ENCODE assay signal across 12 mouse cellular contexts in the genomic region with DNA sequence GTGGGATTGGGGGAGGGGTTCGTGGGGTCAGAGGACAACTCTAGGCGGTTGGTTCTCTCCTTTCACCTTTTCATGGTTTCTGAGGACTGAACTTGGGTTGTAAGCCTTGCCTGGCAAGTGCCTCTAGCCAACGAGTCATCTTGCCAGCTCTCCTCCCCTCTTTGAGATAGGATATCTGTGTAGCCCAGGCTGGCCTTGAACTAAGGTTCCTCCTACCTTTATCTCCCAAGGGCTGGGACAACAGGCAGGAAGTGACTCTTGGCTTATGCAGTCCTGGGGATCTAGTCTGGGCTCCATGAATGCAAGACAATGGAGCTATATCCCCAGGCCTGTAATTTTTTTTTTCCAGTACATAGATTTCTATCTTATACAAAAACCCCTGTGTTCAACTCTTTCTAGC.
DNase-seq lines count a peak whose midpoint lies in the region; ATAC-seq and TF ChIP-seq lines count a peak whose summit lies in the region.
"Had no signal": no experiment of that assay in that cellular context is flagged by ENCODE, and none has a peak within 500 bp of the region (broad histone marks: within the 10 kb centered on the region; RNA-seq: fewer than 3 reads in every experiment).

No protein-coding gene starts in this region.

- H3K4me1 ChIP-seq in heart, embryonic 11.5 days (ENCODE audit: control insufficient read depth, insufficient read depth, low read length) = peaks cover 22% of the 10 kb centered on the region
- no peaks in the 10 kb centered on the region for H3K4me1 ChIP-seq in stomach, embryonic 15.5 days
- H3K4me1 ChIP-seq in stomach, postnatal 0 days (replicated peaks; ENCODE audit: control insufficient read depth, insufficient read depth) = no peaks in the 10 kb centered on the region
- peaks cover 21% of the 10 kb centered on the region for H3K4me1 ChIP-seq in liver, embryonic 13.5 days (replicated peaks)
- peaks cover 24% of the 10 kb centered on the region for H3K4me1 ChIP-seq in midbrain, embryonic 13.5 days (replicated peaks)

- DNase-seq in heart, postnatal 14 days = no peak
- DNase-seq in stomach, postnatal 0 days (ENCODE audit: low spot score) = no peak
- DNase-seq in liver, embryonic 13.5 days = peak; percentile 53
- DNase-seq in layer of hippocampus, postnatal 14 days (ENCODE audit: low spot score in 2 of 2) = no peak
- DNase-seq: left cerebral cortex, postnatal 4 days had no signal

- no peak overlapping the region for H3K9ac ChIP-seq in heart, embryonic 11.5 days (ENCODE audit: low read depth, low read length)
- no peak overlapping the region for H3K9ac ChIP-seq in stomach, embryonic 15.5 days
- H3K9ac ChIP-seq in stomach, postnatal 0 days (ENCODE audit: low read length) = no peak overlapping the region
- peak overlapping the region; percentile 23; the same call in 1 of the 2 replicates for H3K9ac ChIP-seq in liver, embryonic 13.5 days
- no peak overlapping the region for H3K9ac ChIP-seq in midbrain, embryonic 13.5 days (replicated peaks)
- H3K9ac ChIP-seq: forebrain, embryonic 12.5 days had no signal

- TF ChIP-seq EP300 in stomach, postnatal 0 days (optimal IDR thresholded peaks at IDR 0.05) = no peak

- ATAC-seq in heart, embryonic 11.5 days (replicated peaks; ENCODE audit: insufficient number of reproducible peaks, low FRiP score, low TSS enrichment) = 0 out of 2 replicates have a peak, but pooled peaks have one; percentile 60
- ATAC-seq in stomach, embryonic 15.5 days (ENCODE audit: insufficient read depth, low FRiP score, low read depth) = 0 out of 2 replicates have a peak, but pooled peaks have one; percentile 40
- no peak for ATAC-seq in stomach, postnatal 0 days (ENCODE audit: low FRiP score, low TSS enrichment)
- ATAC-seq in liver, embryonic 13.5 days (ENCODE audit: low read depth) = peak; percentile 93
- ATAC-seq in midbrain, embryonic 13.5 days = no peak

- intact Hi-C loops in heart, postnatal 14 days (cut with DNase I) = loop anchor here (5.0 kb wide), 1 partner anchor 148 kb away; no protein-coding TSS in a partner anchor

- no peaks in the 10 kb centered on the region for H3K27me3 ChIP-seq in heart, embryonic 11.5 days (ENCODE audit: control insufficient read depth, insufficient read depth, low read length)
- no peaks in the 10 kb centered on the region for H3K27me3 ChIP-seq in stomach, embryonic 15.5 days (replicated peaks)
- H3K27me3 ChIP-seq in stomach, postnatal 0 days (ENCODE audit: control insufficient read depth, insufficient read depth, low read length) = no peaks in the 10 kb centered on the region
- no peaks in the 10 kb centered on the region for H3K27me3 ChIP-seq in liver, embryonic 13.5 days
- peaks cover 7% of the 10 kb centered on the region; the same call in 1 of the 2 replicates for H3K27me3 ChIP-seq in midbrain, embryonic 13.5 days
- H3K27me3 ChIP-seq: forebrain, embryonic 12.5 days had no signal

- H3K9me3 ChIP-seq in heart, embryonic 11.5 days (replicated peaks; ENCODE audit: control insufficient read depth, low read length) = no peaks in the 10 kb centered on the region
- no peaks in the 10 kb centered on the region for H3K9me3 ChIP-seq in stomach, embryonic 15.5 days
- no peaks in the 10 kb centered on the region for H3K9me3 ChIP-seq in stomach, postnatal 0 days (ENCODE audit: control insufficient read depth, low read length)
- no peaks in the 10 kb centered on the region for H3K9me3 ChIP-seq in liver, embryonic 13.5 days (replicated peaks)
- no peaks in the 10 kb centered on the region for H3K9me3 ChIP-seq in midbrain, embryonic 13.5 days
- H3K9me3 ChIP-seq: embryonic facial prominence, embryonic 10.5 days; forebrain, embryonic 12.5 days had no signal

- no peak overlapping the region for H3K27ac ChIP-seq in heart, embryonic 11.5 days (ENCODE audit: low read depth, low read length)
- H3K27ac ChIP-seq in stomach, embryonic 15.5 days = no peak overlapping the region
- no peak overlapping the region for H3K27ac ChIP-seq in stomach, postnatal 0 days (replicated peaks)
- peak overlapping the region; percentile 53; the same call in 1 of the 2 replicates for H3K27ac ChIP-seq in liver, embryonic 13.5 days
- H3K27ac ChIP-seq in midbrain, embryonic 13.5 days = no peak overlapping the region
- H3K27ac ChIP-seq: embryonic facial prominence, embryonic 10.5 days; forebrain, embryonic 12.5 days; hindbrain, postnatal 0 days; left cerebral cortex, adult 2 months had no signal

- 55% methylated on average over 3 of the region's 3 CpGs for WGBS in heart, embryonic 11.5 days (ENCODE audit: insufficient replicate concordance)
- WGBS in stomach, embryonic 15.5 days = 77% methylated on average over 3 of the region's 3 CpGs
- WGBS in stomach, postnatal 0 days = 69% methylated on average over 3 of the region's 3 CpGs
- 29% methylated on average over 3 of the region's 3 CpGs for WGBS in liver, embryonic 13.5 days (ENCODE audit: insufficient replicate concordance)
- WGBS in midbrain, embryonic 13.5 days = 83% methylated on average over 3 of the region's 3 CpGs

- H3K4me3 ChIP-seq in heart, embryonic 11.5 days (ENCODE audit: low read depth, low read length) = no peak overlapping the region
- no peak overlapping the region for H3K4me3 ChIP-seq in stomach, embryonic 15.5 days (replicated peaks)
- H3K4me3 ChIP-seq in stomach, postnatal 0 days (ENCODE audit: low read depth, low read length) = no peak overlapping the region
- H3K4me3 ChIP-seq in liver, embryonic 13.5 days (replicated peaks) = no peak overlapping the region
- no peak overlapping the region for H3K4me3 ChIP-seq in midbrain, embryonic 13.5 days (replicated peaks)
- H3K4me3 ChIP-seq: embryonic facial prominence, embryonic 10.5 days; forebrain, embryonic 12.5 days; left cerebral cortex, adult 2 months had no signal

- no peak for TF ChIP-seq CTCF in stomach, postnatal 0 days (IDR thresholded peaks at IDR 0.05; ENCODE audit: low read depth)

- H3K4me2 ChIP-seq in heart, embryonic 11.5 days = no peak overlapping the region
- H3K4me2 ChIP-seq in stomach, embryonic 15.5 days = no peak overlapping the region
- no peak overlapping the region for H3K4me2 ChIP-seq in stomach, postnatal 0 days (replicated peaks; ENCODE audit: low read depth)
- H3K4me2 ChIP-seq in liver, embryonic 13.5 days = no peak overlapping the region
- H3K4me2 ChIP-seq in midbrain, embryonic 13.5 days (replicated peaks) = no peak overlapping the region
- H3K4me2 ChIP-seq: forebrain, embryonic 12.5 days had no signal

- H3K36me3 ChIP-seq in heart, embryonic 11.5 days (ENCODE audit: control insufficient read depth, insufficient read depth, low read length) = no peaks in the 10 kb centered on the region
- H3K36me3 ChIP-seq in stomach, embryonic 15.5 days = no peaks in the 10 kb centered on the region
- H3K36me3 ChIP-seq in stomach, postnatal 0 days (ENCODE audit: control insufficient read depth, insufficient read depth, low read length) = no peaks in the 10 kb centered on the region
- H3K36me3 ChIP-seq in liver, embryonic 13.5 days = no peaks in the 10 kb centered on the region
- no peaks in the 10 kb centered on the region for H3K36me3 ChIP-seq in midbrain, embryonic 13.5 days
- H3K36me3 ChIP-seq: forebrain, embryonic 12.5 days had no signal

Comparison
In these comparisons a context has a peak if more than half of its experiments do, and no peak if none do; other contexts are left out.
1. ATAC-seq: peak in heart, embryonic 11.5 days (single experiment), stomach, embryonic 15.5 days (single experiment) and liver, embryonic 13.5 days (single experiment); none in stomach, postnatal 0 days (single experiment) and midbrain, embryonic 13.5 days (single experiment).